Mouse (Mus musculus) cortical plate, adult 2 months (tissue): ENCODE measurements around the gene Spink8. TPM values are rescaled to one million over a fixed set of nuclear protein-coding genes. Genes with fewer than 3 reads are reported as not detected.

Experiments
- H3K27ac ChIP-seq: fragments of 200-500 bp; 2 replicates; pipeline ENCODE4 v1.5.1; 2012; ENCODE audit warnings: low read length, control low read depth, inconsistent platforms; ENCODE audit not compliant: insufficient read depth
- H3K4me1 ChIP-seq: fragments of 200-500 bp; 2 replicates; pipeline ENCODE4 v1.6.1; 2011; ENCODE audit warnings: low read length; ENCODE audit not compliant: control insufficient read depth, insufficient read depth
- H3K4me3 ChIP-seq: fragments of 200-500 bp; 2 replicates; pipeline ENCODE4 v1.5.1; 2011; ENCODE audit warnings: mild to moderate bottlenecking, low read length, control low read depth; ENCODE audit not compliant: insufficient read depth
- CTCF ChIP-seq: fragments of 200-500 bp; IDR thresholded peaks from 2 replicates; pipeline ENCODE4 v1.5.1; 2011; ENCODE audit warnings: mild to moderate bottlenecking, control low read depth, low read length; ENCODE audit not compliant: insufficient read depth; ENCODE audit errors: extremely low read depth
- POLR2A ChIP-seq: fragments of 200-500 bp; IDR thresholded peaks from 2 replicates; pipeline ENCODE4 v1.6.1; 2011; ENCODE audit warnings: mild to moderate bottlenecking, low read length, control low read depth; ENCODE audit not compliant: insufficient read depth; ENCODE audit errors: extremely low read depth
- polyA plus RNA-seq: library from polyadenylated mRNA; depleted of rRNA; stranded (reverse); fragments of >200 nt; gene quantifications from 2 replicates; pipeline ENCODE4 v1.2.3, GENCODE M21; 2012

Gene Spink8
- polyA plus RNA-seq, 1 experiment: 1.1 TPM

DNA sequence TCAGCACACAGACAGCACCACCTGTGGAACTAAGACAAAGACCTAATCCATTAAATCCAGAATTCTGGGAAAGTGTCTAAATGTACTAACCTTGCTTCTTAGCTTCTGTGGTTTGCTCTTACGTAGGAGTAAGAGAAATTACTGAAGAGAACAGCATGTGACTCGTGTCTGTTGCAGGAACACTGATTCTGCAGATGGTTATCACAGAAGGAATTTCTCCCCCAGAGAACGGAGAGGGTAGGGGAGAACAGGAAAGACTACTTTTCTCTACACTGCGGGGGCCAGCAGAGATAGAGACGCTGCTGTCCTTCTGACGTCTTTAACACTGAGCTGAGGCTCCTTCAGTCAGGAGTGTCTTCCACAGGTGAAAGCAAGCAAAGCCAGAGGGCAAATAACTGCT lies 4.3 kb downstream of the Spink8 start:
- H3K4me3 ChIP-seq: no peak overlapping the region
- no peak overlapping the region for H3K27ac ChIP-seq
- TF ChIP-seq POLR2A (no peak), CTCF (no peak)
- H3K4me1 ChIP-seq: peaks cover 1% of the 10 kb centered on the region; the same call in 1 of the 2 replicates

DNA sequence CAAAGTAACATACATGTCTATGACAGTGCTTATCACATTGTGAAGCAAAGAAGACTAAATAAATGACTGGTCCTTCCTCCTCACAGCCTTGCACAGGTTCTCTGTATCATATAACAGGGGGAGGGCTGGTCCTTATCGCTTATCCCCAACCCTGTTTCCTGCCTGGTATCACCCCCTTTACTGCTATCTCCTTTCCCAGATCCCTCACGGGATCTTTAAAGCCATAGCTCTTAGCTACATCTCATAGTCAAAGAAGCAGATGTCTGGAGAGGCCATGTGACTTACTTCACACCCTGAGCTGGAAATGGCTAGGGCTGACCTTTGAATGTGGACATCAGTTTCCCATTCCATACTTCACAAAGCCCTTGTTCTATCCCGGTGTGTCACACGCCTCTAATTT lies 13.7 kb downstream of the Spink8 start:
- H3K4me1 ChIP-seq: no peaks in the 10 kb centered on the region
- TF ChIP-seq POLR2A (no peak), CTCF (no peak)
- no peak overlapping the region for H3K27ac ChIP-seq
- no peak overlapping the region for H3K4me3 ChIP-seq

DNA sequence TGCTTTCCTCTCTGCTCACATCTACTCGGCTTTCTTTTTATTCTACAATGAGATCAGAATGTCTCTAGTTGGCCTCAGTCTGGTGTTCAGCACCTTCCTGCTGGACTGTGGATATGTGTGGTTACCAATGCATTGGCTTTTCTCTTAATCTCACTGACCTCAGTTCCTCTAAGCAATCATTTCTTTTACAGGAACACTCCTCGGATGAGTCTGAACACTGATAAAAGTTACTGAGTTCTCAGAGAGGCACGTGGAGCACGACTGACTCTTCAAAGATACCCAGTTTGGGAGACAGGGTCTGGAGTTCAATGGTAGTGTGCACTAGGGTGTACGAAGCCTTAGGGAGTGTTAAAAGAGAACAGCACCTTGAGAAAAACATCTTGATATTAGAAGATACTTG lies 14.1 kb downstream of the Spink8 start:
- TF ChIP-seq CTCF: no peak
- TF ChIP-seq POLR2A: no peak
- H3K4me3 ChIP-seq: no peak overlapping the region
- no peak overlapping the region for H3K27ac ChIP-seq
- no peaks in the 10 kb centered on the region for H3K4me1 ChIP-seq

- H3K27ac ChIP-seq: no peak within 1 kb of the TSS
- 0 out of 2 replicates have a peak, but pooled peaks cover 2% of the 10 kb centered on the region for H3K4me1 ChIP-seq
- TF ChIP-seq CTCF (peak; percentile 74), POLR2A (peak; percentile 76; the same call in 1 of the 2 replicates)
These were observed 20.5 kb downstream of the Spink8 start, which contains the start of gene Nme6 for GRCm38 (mm10) chr9:109832391-109833087. Gene Nme6 (plus strand): TSS chr9:109832749.

DNA sequence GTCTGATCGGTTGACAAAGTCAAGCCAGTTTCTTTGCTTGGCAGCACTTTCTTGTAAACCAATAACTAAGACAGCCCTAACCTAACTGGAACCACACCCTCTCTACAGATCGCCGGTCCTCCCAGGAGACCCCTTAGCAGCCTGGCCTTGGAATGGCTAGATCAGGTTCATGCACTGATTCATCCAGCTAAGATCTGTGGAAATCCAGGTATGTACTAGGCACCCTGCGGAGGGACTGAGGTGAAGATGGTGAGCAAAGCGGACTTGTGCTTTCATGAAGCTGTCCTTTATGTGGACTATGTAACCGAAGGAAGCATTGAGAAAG lies 21.0 kb downstream of the Spink8 start:
- peak overlapping the region; percentile 62 for H3K4me3 ChIP-seq
- TF ChIP-seq POLR2A (no peak), CTCF (no peak)
- H3K27ac ChIP-seq: no peak overlapping the region
- H3K4me1 ChIP-seq: 0 out of 2 replicates have a peak, but pooled peaks cover 2% of the 10 kb centered on the region

More at GRCm38 (mm10) chr9:109832391-109833087, 20.5 kb downstream of the Spink8 start, which contains the start of gene Nme6:
- peak within 1 kb of the TSS; percentile 62 for H3K4me3 ChIP-seq

- H3K4me3 ChIP-seq: no peak within 1 kb of the TSS
- no peak for TF ChIP-seq CTCF
- TF ChIP-seq POLR2A: no peak
- H3K27ac ChIP-seq: no peak within 1 kb of the TSS
- H3K4me1 ChIP-seq: no peaks in the 10 kb centered on the region
These were observed 37.3 kb downstream of the Spink8 start, which contains the start of gene Camp for GRCm38 (mm10) chr9:109849312-109849758. Gene Camp (minus strand): TSS chr9:109849617.

- H3K4me1 ChIP-seq: no peaks in the 10 kb centered on the region
- no peak for TF ChIP-seq POLR2A
- TF ChIP-seq CTCF: no peak
These were observed 38.0 kb downstream of the Spink8 start for GRCm38 (mm10) chr9:109850099-109850498.

GRCm38 (mm10) chr9:109854341-109854740 lies 42.3 kb downstream of the Spink8 start:
- H3K4me3 ChIP-seq: no peak overlapping the region
- no peak overlapping the region for H3K27ac ChIP-seq
- no peak for TF ChIP-seq CTCF
- TF ChIP-seq POLR2A: no peak
- H3K4me1 ChIP-seq: no peaks in the 10 kb centered on the region

More at GRCm38 (mm10) chr9:109850099-109850498, 38.0 kb downstream of the Spink8 start:
- H3K4me3 ChIP-seq: no peak overlapping the region
- no peak overlapping the region for H3K27ac ChIP-seq

DNA sequence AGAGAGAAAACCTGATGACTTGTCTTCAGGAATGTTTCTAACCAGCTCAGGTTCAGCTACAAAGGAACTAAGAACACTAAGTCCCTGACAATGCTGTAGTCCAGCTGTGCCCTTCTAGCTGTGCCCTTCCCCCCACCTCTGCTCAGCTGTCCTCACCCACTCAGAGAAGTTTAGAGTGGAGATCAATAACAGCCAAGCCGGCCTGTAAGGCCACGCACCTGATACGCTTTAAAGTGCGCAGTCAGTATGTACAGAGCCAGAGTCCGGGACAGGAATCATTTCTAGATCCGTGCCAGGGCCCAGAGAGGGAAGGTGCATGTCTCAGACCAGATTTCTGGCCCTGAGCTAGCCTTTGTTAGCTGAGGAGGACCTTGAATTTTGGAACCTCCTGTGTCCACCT lies 43.9 kb downstream of the Spink8 start:
- no peak for TF ChIP-seq POLR2A
- no peak for TF ChIP-seq CTCF
- H3K27ac ChIP-seq: no peak overlapping the region
- no peak overlapping the region for H3K4me3 ChIP-seq
- H3K4me1 ChIP-seq: no peaks in the 10 kb centered on the region

DNA sequence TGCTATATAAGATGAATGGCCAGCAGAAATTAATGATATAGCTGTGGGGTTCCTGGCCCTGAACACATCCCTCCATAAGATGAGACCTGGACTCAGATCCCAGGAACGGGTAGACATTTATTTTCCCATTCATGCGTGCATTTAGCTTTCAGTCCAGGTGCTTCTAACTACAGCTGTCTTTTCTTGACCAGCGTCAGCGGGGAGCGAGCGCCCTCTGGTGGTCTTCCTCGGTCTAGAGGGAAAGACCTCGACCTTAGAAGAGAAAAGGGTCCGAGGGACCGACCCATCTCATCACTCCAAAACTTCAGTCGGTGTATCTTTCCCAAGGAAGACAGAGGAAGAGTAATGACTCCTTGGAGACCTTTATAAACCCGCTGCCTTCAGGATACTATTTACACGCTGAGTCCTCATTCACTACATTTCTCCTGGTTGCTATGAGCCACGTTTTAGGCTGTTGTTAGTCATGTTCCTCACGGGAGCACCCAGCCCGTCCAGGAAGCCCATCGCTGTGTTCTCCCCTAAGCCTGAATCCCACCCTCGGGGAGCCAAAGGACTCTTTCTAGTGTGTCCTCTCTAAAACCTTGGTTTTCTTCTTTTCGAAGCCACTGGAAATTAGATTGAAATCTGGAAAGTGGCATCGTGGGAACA lies 50.4 kb downstream of the Spink8 start:
- no peak overlapping the region for H3K4me3 ChIP-seq
- TF ChIP-seq CTCF (peak; percentile 82), POLR2A (no peak)
- no peak overlapping the region for H3K27ac ChIP-seq
- no peaks in the 10 kb centered on the region for H3K4me1 ChIP-seq

DNA sequence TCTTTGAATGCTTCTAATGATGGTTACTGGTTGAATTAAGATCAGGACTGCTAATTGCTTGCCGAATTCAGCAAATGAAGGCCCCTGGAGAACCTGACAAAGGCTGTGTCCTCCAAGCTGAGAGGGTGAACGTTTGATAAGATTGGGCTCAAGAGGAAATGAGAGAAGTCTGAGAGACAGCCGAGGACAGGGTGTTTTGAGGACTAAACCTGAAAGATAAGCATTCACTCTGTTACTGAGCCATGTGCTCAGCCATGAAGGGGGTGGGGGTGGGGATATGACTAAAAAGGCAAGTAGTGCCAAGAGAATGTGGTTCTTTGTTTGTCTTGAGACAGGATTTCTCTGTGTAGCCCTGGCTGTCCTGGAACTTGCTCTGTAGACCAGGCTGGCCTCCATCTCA lies 51.0 kb downstream of the Spink8 start:
- no peaks in the 10 kb centered on the region for H3K4me1 ChIP-seq
- H3K4me3 ChIP-seq: no peak overlapping the region
- TF ChIP-seq POLR2A (no peak), CTCF (no peak)
- no peak overlapping the region for H3K27ac ChIP-seq
